Mouse (Mus musculus) left cerebral cortex, postnatal 4 days (tissue): ENCODE measurements around the gene Dennd4b. TPM values are rescaled to one million over a fixed set of nuclear protein-coding genes. Genes with fewer than 3 reads are reported as not detected.
"Not testable (repeated sequence)": the region's sequence is repeated elsewhere in the genome, so short reads cannot be mapped to it uniquely, and the experiment has no call there.

Experiments
- DNase-seq: peaks from one replicate; pipeline ENCODE4 v3.0.0-alpha.2; 2022
- intact Hi-C: fragments of 180-260 bp; cut with DNase I; formaldehyde crosslinking; loops from one replicate; pipeline ENCODE4 v1.15.1; 2025
- total RNA-seq, 2 experiments: library from RNA; stranded (reverse); gene quantifications; 2 replicates each; pipeline ENCODE4 v1.2.3; 2021

The Dennd4b gene
- total RNA-seq, 2 experiments from 2014 or later = 29.8 to 29.9 TPM

DNA sequence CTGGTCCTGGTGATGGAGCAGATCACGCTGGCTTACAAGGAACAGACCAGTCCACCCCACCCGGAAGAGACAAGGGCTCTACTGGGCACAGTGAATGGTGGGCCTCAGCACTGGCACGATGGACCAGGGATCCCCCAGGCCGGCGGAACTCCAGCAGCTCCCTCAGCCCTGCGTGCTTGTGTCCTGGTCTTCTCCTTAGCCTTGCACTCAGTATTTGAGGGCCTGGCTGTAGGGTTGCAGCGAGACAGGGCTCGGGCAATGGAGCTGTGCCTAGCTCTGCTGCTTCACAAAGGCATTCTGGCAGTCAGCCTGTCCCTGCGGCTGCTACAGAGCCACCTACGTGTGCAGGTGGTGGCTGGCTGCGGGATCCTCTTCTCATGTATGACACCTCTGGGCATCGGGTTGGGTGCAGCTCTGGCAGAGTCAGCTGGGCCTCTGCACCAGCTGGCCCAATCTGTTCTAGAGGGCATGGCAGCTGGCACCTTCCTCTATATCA, 13.2 kb upstream of the Dennd4b start:
- intact Hi-C loops, DNase-seq: not testable (repeated sequence)

DNA sequence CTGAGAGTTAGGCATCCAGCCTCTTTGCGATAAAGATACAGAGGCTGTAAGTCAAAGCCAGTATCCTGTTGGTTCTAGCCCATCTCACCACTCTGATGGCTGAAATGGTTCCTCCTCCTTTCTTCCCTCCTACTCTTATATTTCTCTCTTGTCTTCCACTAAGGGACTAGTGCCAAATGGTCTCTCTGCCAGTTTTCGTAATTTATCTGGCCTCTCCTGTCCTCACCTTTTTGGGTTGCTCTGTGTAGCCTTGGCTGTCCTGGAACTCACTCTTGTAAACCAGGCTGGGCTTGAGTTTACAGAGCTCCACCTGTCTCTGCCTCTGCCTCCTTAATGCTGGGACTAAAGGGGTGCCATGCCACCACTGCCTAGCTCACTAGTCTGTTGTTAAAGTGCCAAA, 12.3 kb upstream of the Dennd4b start:
- intact Hi-C loops, DNase-seq: not testable (repeated sequence)

DNA sequence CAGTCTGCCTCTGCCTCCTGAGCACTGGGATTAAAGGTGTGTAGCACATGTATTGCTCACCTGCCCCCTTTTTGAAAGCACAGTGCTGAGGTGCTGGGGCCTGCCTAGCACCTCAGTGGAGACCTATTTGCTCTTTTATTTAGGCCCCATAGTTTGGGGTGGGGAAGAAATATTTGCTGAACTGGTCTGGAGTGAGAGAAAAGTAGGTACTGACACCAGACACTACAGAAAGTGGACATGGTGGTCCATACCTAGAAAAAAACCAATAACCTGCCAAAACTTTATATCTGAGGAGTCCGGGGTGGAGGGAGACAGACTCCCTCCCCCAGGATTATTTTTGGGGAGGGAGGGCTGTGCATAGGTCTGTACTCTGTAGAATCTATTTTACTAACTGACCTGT, 11.8 kb upstream of the Dennd4b start:
- DNase-seq, intact Hi-C loops: not testable (repeated sequence)

DNA sequence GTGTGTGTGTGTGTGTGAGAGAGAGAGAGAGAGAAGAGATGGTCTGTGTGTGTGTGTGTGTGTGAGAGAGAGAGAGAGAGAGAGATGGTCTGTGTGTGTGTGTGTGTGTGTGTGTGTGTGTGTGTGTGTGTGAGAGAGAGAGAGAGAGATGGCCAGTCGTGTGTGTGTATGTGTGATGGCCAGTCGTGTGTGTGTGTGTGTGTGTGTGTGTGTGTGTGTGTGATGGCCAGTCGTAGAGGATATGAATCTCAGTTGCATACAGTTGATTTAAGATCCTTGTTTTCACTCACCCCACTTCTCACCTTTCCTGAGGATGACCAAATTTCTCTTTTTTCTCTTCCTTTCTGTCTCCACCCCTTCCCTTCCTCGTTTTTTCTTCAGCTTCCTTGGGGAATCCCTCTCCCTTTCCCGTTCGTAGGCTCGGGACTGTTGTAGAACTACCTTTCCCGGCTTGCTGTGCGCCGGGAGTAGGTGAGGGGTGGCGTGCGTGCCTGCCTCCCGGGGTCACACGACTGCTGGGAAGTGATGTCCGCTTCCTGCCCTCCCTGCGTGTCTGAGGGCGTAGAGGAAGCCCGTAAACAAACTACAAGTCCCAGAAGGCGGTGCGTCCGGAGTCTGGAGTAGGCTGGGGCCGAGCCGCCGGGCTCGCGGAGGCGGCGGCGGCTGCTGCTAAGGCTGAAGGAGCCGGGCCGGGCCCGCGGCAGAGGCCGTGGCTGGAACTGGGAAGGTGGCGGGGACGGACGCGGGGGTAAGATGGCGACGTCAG, 11.1 kb upstream of the Dennd4b start, which contains the start of gene Crtc2:
Crtc2 (plus strand) TSS at position 511 of the 766 bp plus-strand sequence.
- intact Hi-C loops = no loop called here
- DNase-seq = peak; percentile 97

DNA sequence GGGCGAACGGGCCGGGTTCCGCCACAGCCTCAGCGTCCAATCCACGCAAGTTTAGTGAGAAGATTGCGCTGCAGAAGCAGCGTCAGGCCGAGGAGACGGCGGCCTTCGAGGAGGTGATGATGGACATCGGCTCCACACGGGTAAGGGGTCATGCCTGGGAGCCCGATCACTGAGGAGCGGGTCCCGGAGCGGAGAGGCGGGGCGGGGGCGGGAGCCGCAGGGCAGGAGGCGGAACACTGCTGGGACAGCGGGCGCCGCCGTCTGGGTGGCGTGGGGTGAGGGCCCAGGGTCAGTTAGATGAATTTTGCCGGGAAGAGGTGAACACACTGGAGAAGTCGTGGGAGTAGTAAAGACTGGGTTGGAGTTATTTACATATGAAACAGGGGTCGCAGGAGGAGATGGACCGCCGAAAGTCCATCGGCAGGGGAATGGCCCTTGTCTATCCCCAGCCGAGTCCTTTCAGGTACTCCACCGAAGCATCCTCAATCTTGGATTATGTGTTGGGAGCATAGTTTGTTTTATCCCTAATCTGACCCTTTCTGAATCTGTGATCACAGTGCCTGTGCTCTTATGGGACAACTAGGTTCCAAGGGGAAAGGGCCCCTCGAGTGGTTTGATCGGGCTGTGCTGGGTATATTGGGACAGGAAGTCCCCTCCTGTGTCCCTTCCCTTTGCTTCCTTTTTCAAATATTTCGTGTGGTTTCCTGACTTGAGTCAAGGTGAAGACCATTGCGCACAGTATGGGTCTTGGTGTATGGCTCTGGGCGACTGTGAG, 10.4 kb upstream of the Dennd4b start:
- intact Hi-C loops = no loop called here
- DNase-seq = no peak

DNA sequence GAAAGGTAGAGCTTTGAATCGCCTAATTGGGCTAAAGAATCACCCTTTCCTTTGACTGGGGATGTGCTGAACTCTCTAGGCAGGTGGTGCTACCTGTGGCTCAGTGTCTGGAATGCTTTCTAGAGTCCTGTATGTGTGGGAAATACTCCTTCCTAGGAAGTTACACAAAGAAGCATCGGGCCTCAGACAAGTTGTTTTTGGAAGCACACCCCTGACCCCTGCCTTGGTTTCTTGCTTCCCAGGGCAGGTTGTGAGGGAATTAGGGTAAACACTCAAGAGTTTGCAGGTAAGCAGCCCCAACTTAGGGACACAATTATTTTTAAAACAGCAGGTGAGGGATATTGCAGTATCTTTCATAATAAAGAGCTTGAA, 9.8 kb upstream of the Dennd4b start:
- no peak for DNase-seq
- intact Hi-C loops = no loop called here

DNA sequence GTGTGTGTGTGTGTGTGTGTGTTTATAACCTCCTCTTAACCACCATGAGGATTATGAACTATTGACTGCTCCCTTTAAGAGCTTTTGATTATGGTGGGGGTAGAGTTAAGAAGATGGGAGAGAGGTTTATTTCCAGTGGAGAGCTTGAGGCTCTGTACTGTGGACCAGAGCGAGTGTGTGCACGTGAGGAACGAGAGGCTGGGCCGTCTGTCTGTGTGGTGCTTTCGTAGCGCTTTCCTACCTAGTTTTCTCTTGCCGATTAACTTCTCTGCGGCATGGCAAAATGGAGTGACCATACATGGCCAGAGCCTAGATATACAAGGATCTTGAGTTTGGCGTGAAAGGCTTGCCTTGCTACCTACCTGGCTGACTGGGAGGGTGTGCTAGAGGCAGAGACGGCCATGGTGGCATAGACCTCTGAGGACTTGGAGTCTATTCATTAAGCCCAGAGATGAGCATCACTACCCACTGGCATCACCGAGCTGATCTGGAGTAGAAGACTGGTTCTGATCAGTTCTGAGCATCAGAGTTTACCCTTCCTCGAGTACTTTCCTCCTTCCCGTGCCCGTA, 9.1 kb upstream of the Dennd4b start:
- no peak for DNase-seq
- intact Hi-C loops = no loop called here

DNA sequence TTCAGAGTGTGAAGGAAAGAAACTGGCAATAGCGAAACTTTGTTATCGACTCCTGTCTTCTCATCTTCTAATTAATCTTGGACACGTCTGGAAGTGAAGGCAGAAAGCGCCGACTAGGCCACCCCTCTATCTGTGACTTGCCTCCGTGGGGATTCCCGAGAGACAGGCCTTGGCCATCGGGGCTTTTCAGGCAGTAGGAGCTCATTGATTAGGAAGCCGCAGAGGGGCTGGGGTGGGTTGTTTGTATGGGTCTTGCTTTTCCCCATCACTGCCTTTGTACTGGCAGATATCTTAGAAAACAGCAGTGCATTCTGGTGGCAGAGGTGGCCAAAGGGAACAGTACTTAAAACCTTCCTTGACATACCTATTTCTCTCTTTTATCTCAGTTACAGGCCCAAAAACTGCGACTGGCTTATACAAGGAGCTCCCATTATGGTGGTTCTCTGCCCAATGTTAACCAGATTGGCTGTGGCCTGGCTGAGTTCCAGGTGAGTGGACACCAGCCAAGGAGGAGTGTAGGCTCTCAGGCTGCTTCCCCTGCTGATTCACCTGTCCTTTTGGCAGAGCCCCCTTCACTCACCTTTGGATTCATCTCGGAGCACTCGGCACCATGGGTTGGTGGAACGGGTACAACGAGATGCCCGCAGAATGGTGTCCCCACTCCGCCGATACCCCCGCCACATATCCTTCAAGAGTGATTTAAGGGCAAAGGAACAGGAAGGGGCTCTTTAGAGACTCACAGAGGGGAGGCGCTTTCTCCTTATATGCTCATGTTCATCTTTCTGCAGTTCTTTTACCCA, 8.1 kb upstream of the Dennd4b start:
- DNase-seq = peak; percentile 80
- intact Hi-C loops = no loop called here

DNA sequence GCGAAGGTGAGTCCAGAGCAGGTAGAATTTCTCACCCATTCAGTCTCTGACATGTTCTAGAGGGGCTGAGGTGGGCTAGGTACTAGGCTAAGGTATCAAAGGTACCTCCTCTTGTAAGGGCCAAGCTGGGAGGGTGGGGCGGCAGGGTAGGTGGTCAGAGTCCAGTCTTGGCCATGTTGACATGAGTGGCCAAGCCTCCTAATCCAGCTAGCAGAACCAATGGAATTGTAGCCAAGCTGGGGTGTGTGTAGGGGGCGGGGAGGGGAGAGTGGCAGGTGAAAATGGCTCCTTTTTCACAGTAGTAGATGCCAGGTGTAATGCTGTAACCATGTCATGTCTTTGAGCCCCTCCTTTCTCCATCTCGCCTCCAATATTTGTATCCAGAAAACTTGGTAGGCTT, 6.5 kb upstream of the Dennd4b start:
- intact Hi-C loops = no loop called here
- no peak for DNase-seq

DNA sequence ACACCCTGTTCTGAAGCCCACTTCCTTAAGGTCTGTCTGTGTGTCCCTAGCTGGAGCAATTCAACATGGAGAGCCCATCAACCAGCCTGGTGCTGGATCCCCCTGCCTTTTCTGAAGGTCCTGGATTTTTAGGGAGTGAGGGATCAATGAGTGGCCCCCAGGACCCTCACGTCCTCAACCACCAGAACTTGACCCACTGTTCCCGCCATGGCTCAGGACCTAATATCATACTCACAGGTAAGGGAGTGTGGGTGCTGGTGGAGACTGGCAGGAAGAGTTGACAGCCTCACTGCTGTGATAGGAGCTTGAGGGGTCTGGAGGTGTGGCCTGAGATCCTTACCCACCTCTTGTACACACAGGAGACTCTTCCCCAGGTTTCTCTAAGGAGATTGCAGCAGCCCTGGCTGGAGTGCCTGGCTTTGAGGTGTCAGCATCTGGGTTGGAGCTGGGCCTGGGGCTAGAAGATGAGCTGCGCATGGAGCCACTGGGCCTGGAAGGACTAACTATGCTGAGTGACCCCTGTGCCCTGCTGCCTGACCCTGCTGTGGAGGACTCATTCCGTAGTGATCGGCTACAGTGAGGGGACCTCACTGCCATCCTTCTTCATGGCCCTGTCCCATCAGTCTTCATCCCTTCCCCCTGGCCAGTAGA, 1.7 kb upstream of the Dennd4b start:
- DNase-seq = no peak
- intact Hi-C loops = no loop called here

DNA sequence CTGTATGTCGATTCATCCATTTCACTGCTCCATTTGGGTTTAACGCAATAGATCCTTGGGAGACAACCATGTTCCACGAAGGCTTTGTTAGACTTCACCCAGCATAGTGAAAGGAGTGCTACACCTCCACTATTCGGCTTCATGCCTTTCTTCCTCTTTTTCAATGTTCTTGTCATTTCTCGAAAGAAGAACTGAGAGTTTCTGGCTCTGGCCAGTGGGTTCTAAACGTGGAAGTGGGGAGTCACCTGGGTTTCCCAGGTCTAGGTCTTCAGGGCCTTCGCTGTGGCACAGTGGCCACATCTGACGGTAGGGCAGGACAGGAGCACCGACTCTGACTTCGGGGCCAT, 325 bp upstream of the Dennd4b start:
- no peak for DNase-seq
- intact Hi-C loops = no loop called here

DNA sequence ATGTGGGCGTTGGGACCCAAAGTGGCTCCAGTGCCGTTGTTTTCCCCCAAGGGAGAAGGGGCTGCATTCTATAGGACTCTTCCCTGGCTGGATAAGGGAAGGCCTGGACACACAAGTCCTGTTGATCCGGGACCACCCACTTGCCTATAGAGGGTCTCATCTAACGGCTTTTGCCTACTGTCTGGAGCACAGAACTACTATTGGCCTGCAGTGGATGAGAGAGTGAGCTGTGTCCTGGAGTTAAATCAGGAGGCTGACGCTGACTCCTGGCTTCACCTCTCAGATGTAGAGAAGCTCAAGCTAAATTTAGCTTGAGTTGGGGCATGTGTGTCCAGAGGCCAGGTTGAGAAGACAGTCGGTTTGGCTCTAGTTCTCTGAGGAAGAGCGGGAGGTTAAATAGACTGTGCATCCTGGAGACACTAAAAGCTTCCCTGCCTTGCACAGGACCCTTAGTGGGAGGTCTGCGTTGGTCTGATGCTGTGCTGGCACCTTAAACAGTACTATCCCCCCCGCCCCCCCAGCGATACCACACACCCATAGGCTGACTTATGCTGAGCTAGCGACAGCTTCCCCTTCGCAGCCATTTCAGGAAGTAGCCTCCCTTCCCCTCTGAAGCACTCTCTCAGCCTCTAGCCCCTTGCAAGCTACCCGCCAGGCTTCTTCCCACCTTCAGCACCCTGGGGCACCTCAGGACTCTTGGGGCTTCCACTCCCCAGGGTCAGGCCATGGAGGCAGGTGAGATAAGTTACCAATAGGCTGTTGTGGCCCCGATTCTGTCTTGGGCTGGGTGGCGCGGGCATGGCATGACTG, 1.2 kb downstream of the Dennd4b start:
- intact Hi-C loops = no loop called here
- DNase-seq = no peak

DNA sequence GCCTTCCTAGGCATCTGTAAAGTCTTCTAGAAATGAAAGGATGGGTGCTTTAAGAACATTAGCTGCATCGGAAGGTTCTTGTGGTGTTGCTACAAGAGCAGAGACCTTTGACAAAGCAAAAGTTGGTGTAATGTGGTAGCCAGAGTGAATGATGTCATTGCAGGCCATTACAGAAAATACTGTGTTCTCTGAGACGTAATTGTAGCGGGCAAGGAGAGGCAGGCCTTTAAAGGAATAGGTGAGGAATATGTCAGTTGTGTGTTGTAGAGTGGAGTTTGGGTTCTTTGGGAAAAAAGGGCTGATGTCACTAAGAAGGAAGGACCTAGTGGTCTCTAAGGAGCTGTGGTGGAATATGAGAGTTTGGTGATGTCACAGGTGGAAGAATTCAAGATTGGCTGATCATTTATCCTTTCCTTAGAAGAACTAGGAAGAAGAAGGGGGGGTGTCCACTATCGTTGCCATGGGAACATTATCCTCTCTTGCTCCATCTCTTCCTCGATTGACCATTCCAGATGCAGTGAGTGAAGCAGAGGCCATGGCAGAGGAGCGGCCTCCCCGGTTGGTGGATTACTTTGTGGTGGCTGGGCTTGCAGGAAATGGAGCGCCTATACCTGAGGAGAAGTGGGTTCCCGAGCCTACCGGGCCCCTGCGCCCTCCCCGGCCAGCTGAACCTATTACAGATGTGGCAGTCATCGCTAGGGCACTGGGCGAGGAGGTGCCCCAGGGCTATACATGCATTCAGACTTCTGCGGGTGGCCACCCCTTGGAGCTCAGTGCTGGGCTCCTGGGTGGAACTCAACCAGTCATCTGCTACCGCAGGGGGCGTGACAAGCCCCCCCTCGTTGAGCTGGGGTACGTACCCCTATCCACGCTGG, 2.2 kb downstream of the Dennd4b start:
- no peak for DNase-seq
- intact Hi-C loops = no loop called here

DNA sequence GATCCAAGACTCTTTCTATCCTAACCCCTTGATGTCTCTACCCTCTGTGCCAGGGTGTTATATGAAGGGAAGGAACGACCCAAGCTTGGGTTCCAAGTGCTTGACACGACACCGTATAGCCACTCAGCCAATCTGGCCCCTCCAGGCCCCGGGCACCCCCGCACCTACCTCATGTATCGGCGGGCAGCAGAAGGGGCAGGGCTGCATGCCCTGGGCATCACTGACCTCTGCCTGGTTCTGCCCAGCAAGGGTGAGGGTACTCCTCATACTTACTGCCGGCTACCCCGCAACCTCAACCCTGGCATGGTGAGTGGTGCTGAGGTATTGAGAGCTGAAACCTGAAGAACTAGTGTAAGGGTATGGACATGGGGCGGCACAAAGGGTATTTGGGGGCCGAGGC, 3.2 kb downstream of the Dennd4b start:
- no peak for DNase-seq
- intact Hi-C loops = no loop called here

DNA sequence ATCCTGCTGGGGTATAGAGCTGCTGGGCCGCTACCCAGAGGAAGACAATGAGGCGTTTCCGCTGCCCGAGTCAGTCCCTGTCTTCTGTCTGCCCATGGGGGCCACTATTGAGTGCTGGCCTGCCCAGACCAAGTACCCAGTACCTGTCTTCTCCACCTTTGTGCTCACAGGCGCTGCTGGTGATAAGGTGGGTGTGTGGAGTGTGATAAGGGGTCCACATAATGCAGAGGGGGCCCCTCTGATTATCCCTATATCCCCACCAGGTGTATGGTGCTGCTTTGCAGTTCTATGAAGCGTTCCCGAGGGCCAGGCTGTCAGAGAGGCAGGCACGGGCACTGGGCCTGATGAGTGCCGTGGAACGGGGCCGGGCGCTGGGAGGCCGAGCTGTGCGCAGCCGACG, 4.0 kb downstream of the Dennd4b start:
- intact Hi-C loops = no loop called here

DNA sequence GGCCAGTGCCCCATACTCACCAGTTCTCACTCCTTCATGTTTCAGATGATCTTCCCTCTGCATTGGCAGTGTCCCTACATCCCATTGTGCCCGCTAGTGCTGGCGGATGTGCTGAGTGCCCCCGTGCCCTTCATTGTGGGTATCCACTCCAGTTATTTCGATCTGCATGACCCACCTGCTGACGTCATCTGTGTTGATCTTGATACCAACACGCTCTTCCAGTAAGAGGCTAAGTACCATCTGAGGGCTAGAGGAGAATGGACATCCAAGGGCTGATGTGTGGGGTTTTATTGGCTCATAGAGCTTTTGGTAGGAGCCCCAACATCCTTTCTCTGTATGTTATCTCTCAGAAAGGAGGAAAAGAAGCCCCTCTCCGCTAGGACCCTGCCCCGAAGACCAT, 5.8 kb downstream of the Dennd4b start:
- intact Hi-C loops = no loop called here

More for the DNA sequence above, 4.0 kb downstream of the Dennd4b start:
- DNase-seq = no peak

DNA sequence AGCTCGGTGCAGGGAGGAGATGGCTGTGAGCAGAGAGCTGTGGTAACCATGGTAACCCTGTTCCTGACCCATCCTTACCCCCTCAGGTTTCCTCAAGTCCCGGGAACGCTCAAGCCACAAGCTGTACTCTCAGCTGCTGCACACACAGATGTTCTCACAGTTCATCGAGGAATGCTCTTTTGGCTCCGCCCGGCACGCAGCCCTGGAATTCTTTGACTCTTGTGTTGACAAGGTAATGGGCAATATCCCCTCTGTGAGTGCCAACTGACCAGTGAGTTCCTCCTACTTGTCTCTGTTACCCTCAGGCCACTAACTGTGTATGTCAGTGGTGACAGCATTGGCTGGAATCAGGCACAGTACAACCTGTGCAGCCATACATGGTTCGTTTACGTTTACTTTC, 7.2 kb downstream of the Dennd4b start:
- intact Hi-C loops = no loop called here

More for the DNA sequence above, 5.8 kb downstream of the Dennd4b start:
- DNase-seq = no peak

DNA sequence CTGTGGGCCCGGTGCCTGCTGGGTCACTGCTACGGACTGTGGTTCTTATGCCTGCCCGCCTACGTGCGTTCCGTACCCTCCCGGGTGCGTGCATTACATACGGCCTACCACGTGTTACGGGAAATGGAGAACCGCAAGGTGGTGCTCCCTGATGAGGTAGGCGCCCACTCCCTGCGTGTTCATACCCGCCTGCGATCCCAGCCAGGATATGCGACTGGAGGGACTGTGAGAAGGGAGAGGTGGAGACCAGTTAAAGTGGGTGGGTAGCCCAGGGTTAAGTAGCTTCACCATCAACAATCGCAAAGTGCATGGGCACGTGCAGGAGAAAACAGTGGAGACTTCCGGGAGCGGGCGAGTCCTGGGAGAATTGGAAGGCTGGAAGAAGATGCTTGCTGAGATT, 8.9 kb downstream of the Dennd4b start:
- DNase-seq = no peak
- intact Hi-C loops = no loop called here

More for the DNA sequence above, 7.2 kb downstream of the Dennd4b start:
- no peak for DNase-seq

DNA sequence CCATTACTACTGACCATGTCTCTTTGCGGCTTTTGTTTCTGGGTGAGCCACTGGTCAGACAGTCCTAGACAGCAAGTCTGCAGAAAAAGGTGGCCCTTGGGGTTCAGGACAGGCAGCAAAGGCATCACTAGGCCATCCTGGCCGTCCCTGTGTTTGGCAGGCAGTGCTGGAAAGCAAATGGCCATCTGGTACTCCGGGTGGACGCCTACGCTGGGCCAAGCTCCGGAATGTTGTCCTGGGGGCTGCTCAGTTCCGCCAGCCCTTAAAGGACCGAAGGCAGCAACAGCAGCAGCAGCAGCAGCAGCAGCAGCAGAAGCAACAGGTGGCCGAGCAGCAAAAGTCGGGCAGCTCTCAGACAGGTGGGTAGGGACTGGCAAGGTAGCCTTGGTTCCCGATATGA, 10.3 kb downstream of the Dennd4b start:
- intact Hi-C loops = no loop called here
- no peak for DNase-seq
